11 mouse cellular contexts compared by ENCODE assay signal in the genomic region with DNA sequence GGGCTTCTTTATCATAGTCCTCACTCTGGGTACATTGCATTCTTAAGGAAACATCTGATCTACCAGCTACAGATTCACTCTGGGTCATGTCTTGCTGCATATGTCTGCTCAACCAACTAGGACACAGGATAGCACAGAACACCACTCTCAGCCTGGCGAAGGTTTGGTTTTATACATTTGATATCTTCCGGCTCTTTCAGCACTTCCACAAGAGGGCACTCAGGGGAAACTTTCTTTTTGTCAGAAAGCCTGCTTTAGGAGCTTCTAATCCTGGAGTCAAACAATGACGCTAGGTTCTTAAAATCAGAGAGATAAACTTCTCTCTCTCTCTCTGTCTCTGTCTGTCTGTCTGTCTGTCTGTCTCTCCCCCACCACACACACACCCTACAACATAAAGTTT. TPM values are rescaled to one million over a fixed set of nuclear protein-coding genes. Genes with fewer than 3 reads are reported as not detected.
DNase-seq lines count a peak whose midpoint lies in the region; ATAC-seq and TF ChIP-seq lines count a peak whose summit lies in the region.
"Had no signal": no experiment of that assay in that cellular context is flagged by ENCODE, and none has a peak within 500 bp of the region (broad histone marks: within the 10 kb centered on the region; RNA-seq: fewer than 3 reads in every experiment).

No protein-coding gene starts in this region.

- peak; percentile 9 for DNase-seq in midbrain, embryonic 14.5 days
- DNase-seq in right cerebral cortex, postnatal 25 days = peak; percentile 24
- DNase-seq in c-Kit-positive CD71-positive TER-119-positive erythroid progenitor cells, embryonic 14.5 days (ENCODE audit: low spot score) = no peak
- no peak for DNase-seq in MN1 (ENCODE audit: low spot score)
- DNase-seq: cerebellum, adult 11 months; liver, embryonic 13.5 days had no signal

- no peak overlapping the region for H3K4me3 ChIP-seq in intestine, postnatal 0 days (ENCODE audit: low read depth, low read length)
- no peak overlapping the region for H3K4me3 ChIP-seq in intestine, embryonic 15.5 days (replicated peaks)
- no peak overlapping the region for H3K4me3 ChIP-seq in midbrain, embryonic 14.5 days (replicated peaks; ENCODE audit: low read depth, low read length)
- no peak overlapping the region for H3K4me3 ChIP-seq in midbrain, embryonic 16.5 days (ENCODE audit: low read depth, low read length)
- H3K4me3 ChIP-seq in cortical plate, adult 2 months (ENCODE audit: insufficient read depth, low read length) = no peak overlapping the region
- H3K4me3 ChIP-seq: liver, embryonic 13.5 days had no signal

- no peak for TF ChIP-seq POLR2A in cortical plate, adult 2 months (IDR thresholded peaks at IDR 0.05; ENCODE audit: extremely low read depth, insufficient read depth, low read length)

- no peaks in the 10 kb centered on the region for H3K36me3 ChIP-seq in intestine, postnatal 0 days (ENCODE audit: control insufficient read depth, insufficient read depth)
- H3K36me3 ChIP-seq in intestine, embryonic 15.5 days = no peaks in the 10 kb centered on the region
- no peaks in the 10 kb centered on the region for H3K36me3 ChIP-seq in midbrain, embryonic 14.5 days (ENCODE audit: control insufficient read depth, insufficient read depth, low read length)
- H3K36me3 ChIP-seq in midbrain, embryonic 16.5 days (ENCODE audit: control insufficient read depth, insufficient read depth, low read length) = no peaks in the 10 kb centered on the region
- H3K36me3 ChIP-seq: liver, embryonic 13.5 days had no signal

- H3K9me3 ChIP-seq in intestine, postnatal 0 days (ENCODE audit: control insufficient read depth) = no peaks in the 10 kb centered on the region
- H3K9me3 ChIP-seq in intestine, embryonic 15.5 days = no peaks in the 10 kb centered on the region
- H3K9me3 ChIP-seq in midbrain, embryonic 14.5 days (ENCODE audit: control insufficient read depth, low read length) = no peaks in the 10 kb centered on the region
- no peaks in the 10 kb centered on the region for H3K9me3 ChIP-seq in midbrain, embryonic 16.5 days (replicated peaks; ENCODE audit: control insufficient read depth, low read length, poor library complexity, severe bottlenecking)

- 0 out of 2 replicates have a peak, but pooled peaks have one; percentile 18 for TF ChIP-seq CTCF in intestine, postnatal 0 days (IDR thresholded peaks at IDR 0.05; ENCODE audit: low read depth)
- TF ChIP-seq CTCF in cortical plate, adult 2 months (IDR thresholded peaks at IDR 0.05; ENCODE audit: extremely low read depth, insufficient read depth, low read length) = peak; percentile 34; the same call in 1 of the 2 replicates

- H3K4me1 ChIP-seq in intestine, postnatal 0 days (replicated peaks; ENCODE audit: control insufficient read depth, insufficient read depth, low read length) = no peaks in the 10 kb centered on the region
- H3K4me1 ChIP-seq in intestine, embryonic 15.5 days (replicated peaks) = no peaks in the 10 kb centered on the region
- no peaks in the 10 kb centered on the region for H3K4me1 ChIP-seq in midbrain, embryonic 14.5 days (ENCODE audit: control insufficient read depth, insufficient read depth, low read length)
- H3K4me1 ChIP-seq in midbrain, embryonic 16.5 days (ENCODE audit: control insufficient read depth, insufficient read depth, low read length) = no peaks in the 10 kb centered on the region
- no peaks in the 10 kb centered on the region for H3K4me1 ChIP-seq in cortical plate, adult 2 months (ENCODE audit: control insufficient read depth, insufficient read depth, low read length)
- H3K4me1 ChIP-seq: liver, embryonic 13.5 days had no signal

- no peak overlapping the region for H3K9ac ChIP-seq in intestine, postnatal 0 days (ENCODE audit: low read depth, low read length)
- no peak overlapping the region for H3K9ac ChIP-seq in intestine, embryonic 15.5 days
- no peak overlapping the region for H3K9ac ChIP-seq in midbrain, embryonic 14.5 days (replicated peaks; ENCODE audit: low read length)
- H3K9ac ChIP-seq in midbrain, embryonic 16.5 days (ENCODE audit: low read depth, low read length) = no peak overlapping the region
- H3K9ac ChIP-seq: liver, embryonic 13.5 days had no signal

- H3K27ac ChIP-seq in intestine, postnatal 0 days (ENCODE audit: low read depth, low read length) = no peak overlapping the region
- no peak overlapping the region for H3K27ac ChIP-seq in intestine, embryonic 15.5 days
- no peak overlapping the region for H3K27ac ChIP-seq in midbrain, embryonic 14.5 days (replicated peaks; ENCODE audit: low read depth, low read length)
- no peak overlapping the region for H3K27ac ChIP-seq in midbrain, embryonic 16.5 days (ENCODE audit: low read length)
- H3K27ac ChIP-seq in cortical plate, adult 2 months (ENCODE audit: insufficient read depth, low read length) = no peak overlapping the region
- H3K27ac ChIP-seq: liver, embryonic 13.5 days had no signal

- 46% methylated on average over 3 of the region's 3 CpGs for WGBS in intestine, postnatal 0 days
- WGBS in intestine, embryonic 15.5 days = 53% methylated on average over 3 of the region's 3 CpGs
- 58% methylated on average over 3 of the region's 3 CpGs for WGBS in midbrain, embryonic 14.5 days
- 45% methylated on average over 3 of the region's 3 CpGs for WGBS in midbrain, embryonic 16.5 days

- no peaks in the 10 kb centered on the region for H3K27me3 ChIP-seq in intestine, postnatal 0 days (replicated peaks; ENCODE audit: control insufficient read depth, insufficient read depth, low read length)
- H3K27me3 ChIP-seq in intestine, embryonic 15.5 days (replicated peaks) = no peaks in the 10 kb centered on the region
- H3K27me3 ChIP-seq in midbrain, embryonic 14.5 days (ENCODE audit: control insufficient read depth, insufficient read depth, low read length) = no peaks in the 10 kb centered on the region
- H3K27me3 ChIP-seq in midbrain, embryonic 16.5 days (ENCODE audit: control insufficient read depth, insufficient read depth, low read depth, low read length) = no peaks in the 10 kb centered on the region
- H3K27me3 ChIP-seq: liver, embryonic 13.5 days had no signal

- ATAC-seq in intestine, postnatal 0 days = no peak
- no peak for ATAC-seq in intestine, embryonic 15.5 days
- no peak for ATAC-seq in midbrain, embryonic 14.5 days (ENCODE audit: low FRiP score, low TSS enrichment)
- no peak for ATAC-seq in midbrain, embryonic 16.5 days
- ATAC-seq: hindbrain, embryonic 16.5 days had no signal

- H3K4me2 ChIP-seq in intestine, postnatal 0 days (replicated peaks; ENCODE audit: low read depth) = no peak overlapping the region
- H3K4me2 ChIP-seq in intestine, embryonic 15.5 days (replicated peaks) = no peak overlapping the region
- no peak overlapping the region for H3K4me2 ChIP-seq in midbrain, embryonic 14.5 days (ENCODE audit: low read length)
- H3K4me2 ChIP-seq in midbrain, embryonic 16.5 days (ENCODE audit: low read length) = no peak overlapping the region
- H3K4me2 ChIP-seq: liver, embryonic 13.5 days had no signal

RNA-seq across cellular contexts. Expression of gene Elavl4, which starts 27.8 kb away (rescaled TPM):
- polyA plus RNA-seq in intestine, postnatal 0 days (2015; fragmentation: Nextera tagmentation; extraction: Ambion mirVana) = 25.9 and 30.0 TPM in 2 replicates
- 39.5 and 50.0 TPM in 2 replicates for polyA plus RNA-seq in intestine, embryonic 15.5 days (2015; fragmentation: Nextera tagmentation; extraction: Ambion mirVana)
- polyA plus RNA-seq in midbrain, embryonic 14.5 days (2014; fragmentation: Nextera tagmentation; extraction: Ambion mirVana) = 350 and 366 TPM in 2 replicates
- polyA plus RNA-seq in midbrain, embryonic 16.5 days (2015; fragmentation: Nextera tagmentation; extraction: Ambion mirVana) = 346 and 352 TPM in 2 replicates
- polyA plus RNA-seq in cortical plate, adult 2 months (2012; rRNA removed) = 49.5 and 51.2 TPM in 2 replicates

Comparison
In these comparisons a context has a peak if more than half of its experiments do, and no peak if none do; other contexts are left out.
1. DNase-seq: peak in midbrain, embryonic 14.5 days (single experiment) and right cerebral cortex, postnatal 25 days (single experiment); none in c-Kit-positive CD71-positive TER-119-positive erythroid progenitor cells, embryonic 14.5 days (single experiment) and MN1 (single experiment).